Mouse (Mus musculus) heart, embryonic 12.5 days (tissue): ENCODE measurements around the gene Zfp57. TPM values are rescaled to one million over a fixed set of nuclear protein-coding genes. Genes with fewer than 3 reads are reported as not detected.

Experiments
- ATAC-seq: fragments of 200-750 bp; cut with Nextera tagmentation; 2 replicates; pipeline ENCODE4 v1.8.0; 2017; ENCODE audit warnings: moderate TSS enrichment, moderate library complexity; ENCODE audit not compliant: insufficient number of reproducible peaks, low FRiP score
- H3K27ac ChIP-seq: fragments of 300-500 bp; sonication (generic); 2 replicates; pipeline ENCODE4 v1.5.1; 2016; ENCODE audit warnings: mild to moderate bottlenecking, moderate library complexity; ENCODE audit not compliant: poor library complexity, severe bottlenecking
- H3K27me3 ChIP-seq: fragments of 300-500 bp; sonication (generic); replicated peaks from 2 replicates; pipeline ENCODE4 v1.6.1; 2016; ENCODE audit warnings: mild to moderate bottlenecking, moderate library complexity
- H3K36me3 ChIP-seq: fragments of 300-500 bp; sonication (generic); 2 replicates; pipeline ENCODE4 v1.6.1; 2016; ENCODE audit warnings: mild to moderate bottlenecking, moderate library complexity
- H3K4me1 ChIP-seq: fragments of 300-500 bp; sonication (generic); replicated peaks from 2 replicates; pipeline ENCODE4 v1.6.1; 2016; ENCODE audit warnings: mild to moderate bottlenecking
- H3K4me2 ChIP-seq: fragments of 300-500 bp; sonication (generic); 2 replicates; pipeline ENCODE4 v1.6.1; 2016; ENCODE audit warnings: mild to moderate bottlenecking, moderate library complexity
- H3K4me3 ChIP-seq: fragments of 300-500 bp; sonication (generic); 2 replicates; pipeline ENCODE4 v1.5.1; 2016; ENCODE audit warnings: mild to moderate bottlenecking
- H3K9ac ChIP-seq: fragments of 300-500 bp; sonication (generic); 2 replicates; pipeline ENCODE4 v1.6.1; 2016; ENCODE audit warnings: mild to moderate bottlenecking, moderate library complexity
- H3K9me3 ChIP-seq: fragments of 300-500 bp; sonication (generic); replicated peaks from 2 replicates; pipeline ENCODE4 v1.6.1; 2016; ENCODE audit warnings: mild to moderate bottlenecking, moderate library complexity
- WGBS: fragments of 180-500 bp; shearing (Covaris S2); methylation state at CpG from one replicate; pipeline ENCODE4 v1.1.7; 2016; 5-methylcytosine and 5-hydroxymethylcytosine counted together
- polyA plus RNA-seq: library from polyadenylated mRNA; unstranded; fragments of >200 nt; fragmentation: Nextera tagmentation; extraction: Ambion mirVana; gene quantifications from 2 replicates; pipeline ENCODE4 v1.2.1, GENCODE M21; 2016

Zfp57 gene
- polyA plus RNA-seq, 1 experiment from 2014 or later = 64.4 TPM

DNA sequence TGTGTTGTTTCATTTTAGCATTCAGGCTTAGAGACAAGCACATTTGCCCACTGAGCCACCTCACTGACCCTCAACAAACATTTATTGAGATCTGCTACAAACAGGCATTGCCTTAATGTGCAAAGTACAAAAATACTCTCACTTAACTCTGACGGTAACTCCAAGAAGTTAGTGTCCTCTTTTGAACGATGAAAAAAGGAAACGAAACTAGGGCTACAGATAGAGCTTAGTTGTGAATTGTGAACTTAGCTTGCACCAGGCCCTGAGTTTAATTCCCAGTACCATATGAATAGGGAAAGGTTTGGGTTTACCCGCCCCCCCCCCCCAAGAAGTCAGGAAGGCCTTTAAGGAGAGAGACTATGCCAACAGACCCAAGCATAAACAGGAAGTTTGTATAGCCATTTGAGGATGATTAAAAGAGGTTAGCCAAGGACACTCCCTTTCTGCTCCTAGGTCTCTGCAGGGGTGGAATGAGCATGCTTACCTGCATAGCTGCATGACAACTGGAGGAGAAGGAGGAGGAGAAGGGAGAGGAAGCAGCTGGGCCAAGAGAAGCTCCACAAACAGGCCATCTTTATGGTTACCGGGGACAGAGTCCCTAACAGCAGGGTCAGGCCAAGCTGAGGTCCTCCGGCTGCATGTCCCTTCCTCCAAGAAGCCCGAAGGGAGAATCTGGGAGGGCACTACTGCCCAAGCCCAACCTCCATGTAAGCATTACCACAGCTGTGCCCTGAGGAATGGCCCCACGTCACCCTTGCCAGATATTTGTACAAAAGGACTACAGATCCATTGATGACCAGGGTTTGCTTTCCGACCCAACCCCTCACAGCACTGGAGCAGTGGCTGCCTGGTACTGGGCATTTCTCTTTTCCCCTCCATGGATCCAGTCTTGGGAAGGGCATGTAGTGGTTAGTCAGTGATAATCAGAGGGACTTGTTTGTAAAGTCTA lies 21.9 kb downstream of the Zfp57 start, which contains the start of gene Mog:
Gene Mog, minus strand, starts transcription at position 771 of the 949 bp plus-strand sequence.
- Histone ChIP-seq H3K27me3 (no peaks in the 10 kb centered on the region), H3K9ac (no peak within 1 kb of the TSS), H3K4me1 (no peaks in the 10 kb centered on the region), H3K27ac (no peak within 1 kb of the TSS), H3K36me3 (no peaks in the 10 kb centered on the region), H3K9me3 (no peaks in the 10 kb centered on the region; the same call in 1 of the 2 replicates), H3K4me2 (no peak within 1 kb of the TSS), H3K4me3 (no peak within 1 kb of the TSS)
- ATAC-seq = no peak
- 68% methylated on average over 9 of the region's 9 CpGs for WGBS

DNA sequence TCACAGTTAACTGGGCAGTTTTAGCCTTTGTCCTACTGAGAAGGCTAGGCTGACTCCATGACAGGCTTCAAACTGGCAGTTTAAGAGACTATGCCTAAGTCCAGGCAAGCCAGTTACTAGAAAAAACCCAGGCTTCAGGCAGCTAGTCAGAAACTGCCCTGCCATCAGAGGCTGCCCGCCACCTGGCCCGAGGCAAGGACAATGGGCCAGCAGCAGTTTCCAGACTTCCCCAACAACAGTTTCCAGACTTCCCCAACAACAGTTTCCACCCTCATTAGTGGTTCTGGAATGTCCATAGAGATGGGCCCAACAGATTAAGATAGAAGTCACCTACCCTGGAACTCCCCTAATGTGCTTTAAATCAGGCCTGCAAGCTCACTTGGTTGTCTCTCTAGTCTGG lies 25.5 kb downstream of the Zfp57 start:
- 90% methylated on average over 2 of the region's 2 CpGs for WGBS
- Histone ChIP-seq H3K4me1 (peaks cover 3% of the 10 kb centered on the region), H3K27me3 (no peaks in the 10 kb centered on the region), H3K36me3 (no peaks in the 10 kb centered on the region), H3K9ac (no peak overlapping the region), H3K9me3 (no peaks in the 10 kb centered on the region; the same call in 1 of the 2 replicates), H3K4me2 (no peak overlapping the region), H3K27ac (no peak overlapping the region), H3K4me3 (no peak overlapping the region)
- no peak for ATAC-seq

DNA sequence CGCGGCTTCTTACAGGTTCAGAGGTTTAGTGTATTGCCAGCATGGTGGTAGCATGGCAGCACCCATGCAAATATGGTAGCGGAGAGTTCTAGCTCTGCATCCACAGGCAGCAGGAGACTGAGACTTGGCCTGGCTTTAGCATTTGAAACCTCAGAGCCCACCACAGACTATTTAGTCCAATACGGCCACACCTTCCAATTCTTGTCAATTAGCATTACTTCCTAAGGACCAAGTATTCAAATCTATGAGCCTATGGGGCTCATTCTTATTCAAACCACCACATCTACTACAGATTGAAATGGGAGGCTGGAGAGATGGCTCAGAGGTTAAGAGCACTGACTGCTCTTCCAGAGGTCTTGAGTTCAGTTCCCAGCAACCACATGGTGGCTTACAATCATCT lies 26.5 kb downstream of the Zfp57 start:
- Histone ChIP-seq H3K9me3 (no peaks in the 10 kb centered on the region; the same call in 1 of the 2 replicates), H3K9ac (no peak overlapping the region), H3K27me3 (no peaks in the 10 kb centered on the region), H3K4me3 (no peak overlapping the region), H3K36me3 (no peaks in the 10 kb centered on the region), H3K4me2 (no peak overlapping the region), H3K27ac (0 out of 2 replicates have a peak overlapping the region, but pooled peaks have one; percentile 53), H3K4me1 (peaks cover 3% of the 10 kb centered on the region)
- ATAC-seq = no peak
- 92% methylated on average over 4 of the region's 4 CpGs for WGBS

DNA sequence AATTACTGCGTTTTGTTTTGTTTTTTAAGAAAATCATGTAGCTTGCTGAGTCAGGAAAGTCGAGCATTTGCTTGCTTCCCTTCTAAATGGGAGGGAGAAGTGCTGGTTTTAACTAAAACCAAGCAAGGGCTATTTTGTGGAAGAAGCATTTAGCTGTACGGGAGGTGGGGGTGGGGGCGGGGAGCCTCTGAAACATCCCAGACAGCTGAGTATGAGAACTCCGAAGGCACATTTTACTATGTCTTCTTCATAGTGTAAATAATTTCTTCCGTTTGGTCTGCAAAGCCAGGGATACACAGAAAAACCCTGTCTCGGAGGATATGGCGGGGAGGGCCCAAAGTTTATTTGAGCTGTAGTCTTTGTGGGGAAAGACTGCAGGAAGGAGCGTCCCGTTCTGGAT lies 27.2 kb downstream of the Zfp57 start:
- H3K9me3 ChIP-seq = no peaks in the 10 kb centered on the region; the same call in 1 of the 2 replicates
- peak overlapping the region; percentile 58 for H3K4me3 ChIP-seq
- H3K9ac ChIP-seq = peak overlapping the region; percentile 65; the same call in 1 of the 2 replicates
- H3K4me1 ChIP-seq = peaks cover 3% of the 10 kb centered on the region
- no peaks in the 10 kb centered on the region for H3K27me3 ChIP-seq
- 10% methylated on average over 10 of the region's 10 CpGs for WGBS
- H3K4me2 ChIP-seq = peak overlapping the region; percentile 72
- ATAC-seq = no peak
- no peaks in the 10 kb centered on the region for H3K36me3 ChIP-seq
- peak overlapping the region; percentile 91 for H3K27ac ChIP-seq

DNA sequence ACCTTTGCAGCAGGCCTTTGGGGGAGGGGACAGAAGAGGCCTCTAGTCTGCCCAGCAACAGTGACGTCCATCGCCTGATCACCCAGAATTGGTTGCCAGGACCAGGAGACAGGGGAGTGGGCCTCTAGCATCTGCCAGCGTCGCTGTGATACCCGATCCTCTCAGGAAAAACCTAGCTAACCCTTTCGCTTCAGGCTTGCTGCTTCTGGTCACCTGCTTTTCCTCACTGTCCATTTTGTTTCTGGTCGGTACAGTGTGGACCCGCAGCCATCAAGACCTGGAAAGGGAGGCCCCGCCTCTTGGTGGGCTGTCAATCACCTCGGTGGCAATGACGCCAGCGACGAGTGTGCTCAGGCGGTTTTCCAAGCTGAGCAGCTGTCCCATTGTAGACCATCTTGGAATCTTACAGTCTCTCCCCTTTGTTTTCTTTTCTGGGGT lies 27.7 kb downstream of the Zfp57 start:
- Histone ChIP-seq H3K4me3 (peak overlapping the region; percentile 58), H3K4me1 (peaks cover 3% of the 10 kb centered on the region), H3K4me2 (peak overlapping the region; percentile 72), H3K9ac (peak overlapping the region; percentile 59), H3K36me3 (no peaks in the 10 kb centered on the region), H3K27me3 (no peaks in the 10 kb centered on the region), H3K27ac (peak overlapping the region; percentile 91), H3K9me3 (no peaks in the 10 kb centered on the region; the same call in 1 of the 2 replicates)
- ATAC-seq = peak; percentile 97
- WGBS = 0% methylated on average over 14 of the region's 14 CpGs

DNA sequence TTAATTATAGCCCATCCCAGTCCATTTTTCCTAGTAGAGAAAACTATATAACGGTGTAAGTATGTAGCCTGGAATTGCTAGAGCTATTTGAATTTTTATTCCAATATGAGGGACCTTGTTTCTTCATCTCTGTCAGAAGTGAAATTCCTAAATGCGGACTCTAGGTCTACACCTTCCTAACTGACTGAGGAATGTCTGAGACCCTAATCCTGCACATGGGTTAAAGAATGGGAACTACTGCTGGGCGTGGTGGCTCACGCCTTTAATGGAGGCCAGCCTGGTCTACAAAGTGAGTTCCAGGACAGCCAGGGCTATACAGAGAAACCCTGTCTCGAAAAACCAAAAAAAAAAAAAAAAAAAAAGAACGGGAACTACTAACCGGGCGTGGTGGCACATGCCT lies 28.2 kb downstream of the Zfp57 start:
- H3K9ac ChIP-seq = no peak overlapping the region

DNA sequence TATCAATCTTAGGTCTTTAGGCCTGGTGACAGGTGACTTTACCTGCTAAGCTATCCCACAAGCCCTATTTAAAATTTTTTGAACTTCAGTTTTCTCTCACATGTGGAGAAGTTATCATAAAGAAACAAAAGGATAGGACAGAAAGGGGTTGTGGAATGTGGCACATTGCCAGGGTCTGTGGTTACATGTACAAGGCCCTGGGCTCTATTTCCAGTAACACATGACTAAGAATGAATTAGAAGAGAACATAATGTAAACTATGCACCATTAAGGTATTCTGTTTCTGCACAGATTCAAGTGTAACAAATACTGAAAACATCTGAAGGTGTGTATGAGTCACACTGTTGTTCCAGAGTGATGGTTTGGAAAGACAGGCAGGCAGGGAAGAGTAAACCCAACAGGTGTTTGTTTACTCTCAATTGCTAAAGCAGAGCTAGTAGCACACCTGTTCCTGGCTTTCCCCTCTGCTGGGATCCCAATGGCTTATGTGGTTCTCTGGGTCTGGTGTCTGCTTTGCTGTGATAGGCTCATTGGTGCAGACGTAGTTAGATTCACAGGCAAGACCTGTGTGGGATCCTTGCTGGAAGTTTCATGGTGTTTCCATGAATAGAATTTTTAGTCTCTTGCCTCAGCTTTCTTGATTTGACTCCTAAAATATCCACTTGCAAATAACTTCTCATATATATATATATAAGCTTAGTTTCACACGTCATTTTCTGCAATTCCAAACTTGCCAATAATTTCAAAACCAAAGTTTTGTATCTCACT lies 38.3 kb downstream of the Zfp57 start:
- H3K9ac ChIP-seq = no peak overlapping the region
- H3K4me2 ChIP-seq = no peak overlapping the region
- H3K27ac ChIP-seq = no peak overlapping the region
- no peaks in the 10 kb centered on the region for H3K4me1 ChIP-seq
- H3K36me3 ChIP-seq = no peaks in the 10 kb centered on the region
- no peaks in the 10 kb centered on the region for H3K9me3 ChIP-seq
- H3K27me3 ChIP-seq = no peaks in the 10 kb centered on the region
- H3K4me3 ChIP-seq = no peak overlapping the region
- 70% methylated on average over 2 of the region's 2 CpGs for WGBS
- ATAC-seq = no peak

More for the DNA sequence above, 28.2 kb downstream of the Zfp57 start:
- Histone ChIP-seq H3K9me3 (no peaks in the 10 kb centered on the region; the same call in 1 of the 2 replicates), H3K27me3 (no peaks in the 10 kb centered on the region), H3K4me3 (peak overlapping the region; percentile 58), H3K4me1 (peaks cover 3% of the 10 kb centered on the region), H3K36me3 (no peaks in the 10 kb centered on the region), H3K27ac (peak overlapping the region; percentile 91), H3K4me2 (peak overlapping the region; percentile 72)
- no peak for ATAC-seq
- WGBS = 69% methylated on average over 8 of the region's 8 CpGs

DNA sequence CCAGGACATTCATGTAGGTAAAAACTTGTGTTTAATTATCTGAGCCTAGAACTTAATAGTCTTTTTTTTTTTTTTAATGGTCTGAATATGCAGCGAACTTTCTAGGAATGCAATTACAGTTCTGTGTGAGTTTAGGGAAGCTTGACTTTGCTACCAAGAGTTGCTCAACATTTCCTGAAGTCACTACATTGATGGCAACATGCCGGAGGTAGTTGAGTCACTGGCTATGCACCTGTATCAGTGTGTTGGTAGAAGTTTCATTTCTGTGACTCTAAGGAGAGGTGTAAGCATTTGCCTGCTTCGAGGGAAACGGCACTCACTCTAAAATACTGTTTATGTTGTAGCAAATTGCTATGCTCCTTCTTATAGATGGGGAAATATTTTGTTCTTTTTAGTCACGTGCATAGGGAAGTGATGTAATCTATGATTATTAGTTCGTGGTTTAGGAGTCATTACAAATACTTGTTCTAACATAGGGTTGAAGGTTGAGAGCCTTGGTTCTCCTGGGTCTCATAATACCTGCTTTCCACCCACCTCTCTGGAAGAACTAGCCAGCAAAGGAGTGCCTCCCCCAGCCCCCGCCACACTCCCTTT lies 43.8 kb downstream of the Zfp57 start:
- Histone ChIP-seq H3K9ac (0 out of 2 replicates have a peak overlapping the region, but pooled peaks have one; percentile 95), H3K36me3 (no peaks in the 10 kb centered on the region), H3K27ac (no peak overlapping the region), H3K4me1 (peaks cover 18% of the 10 kb centered on the region), H3K27me3 (peaks cover 10% of the 10 kb centered on the region), H3K4me2 (peak overlapping the region; percentile 100), H3K9me3 (no peaks in the 10 kb centered on the region), H3K4me3 (peak overlapping the region; percentile 78; the same call in 1 of the 2 replicates)
- no peak for ATAC-seq
- WGBS = 78% methylated on average over 7 of the region's 7 CpGs

DNA sequence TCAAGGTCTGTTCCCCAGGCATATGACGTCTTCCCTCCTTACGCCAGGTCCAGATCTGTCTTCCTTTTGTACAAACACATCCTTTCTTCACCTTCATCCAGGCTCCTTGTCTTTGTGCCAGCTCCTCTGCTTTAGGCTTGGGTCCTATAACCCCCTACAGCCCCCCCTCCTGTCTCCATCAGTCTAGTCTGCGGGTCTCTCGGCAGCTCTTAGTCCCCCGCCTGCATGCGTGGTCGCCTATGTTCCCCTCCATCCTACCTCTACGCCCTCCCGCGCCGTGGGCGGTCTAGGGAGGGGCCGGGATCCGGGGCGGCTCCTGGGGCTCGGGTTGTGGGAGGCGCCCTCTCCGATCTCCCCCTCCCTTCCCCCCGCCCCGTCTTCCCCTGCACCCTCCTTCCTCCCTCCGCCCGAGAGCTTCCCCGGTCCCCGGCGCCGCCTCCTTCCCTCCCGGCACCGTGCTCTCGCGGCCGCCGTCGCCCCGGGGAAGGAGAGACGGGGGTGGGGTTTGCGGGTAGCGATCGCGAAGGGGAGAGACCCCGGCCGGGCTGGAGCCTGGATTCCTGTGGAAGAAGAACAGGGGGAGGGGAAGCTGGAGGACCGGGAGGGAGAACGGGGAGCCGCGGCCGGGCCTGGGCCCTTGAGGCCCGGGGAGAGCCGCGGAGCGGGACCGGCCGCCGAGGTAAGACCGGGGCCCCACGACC lies 44.8 kb downstream of the Zfp57 start, which contains the start of gene Gabbr1:
Gene Gabbr1, plus strand, starts transcription at position 356 of the 701 bp plus-strand sequence.
- 2% methylated on average over 50 of the region's 55 CpGs for WGBS
- Histone ChIP-seq H3K27me3 (peaks cover 10% of the 10 kb centered on the region), H3K9ac (peak within 1 kb of the TSS; percentile 95), H3K4me3 (peak within 1 kb of the TSS; percentile 78), H3K4me1 (peaks cover 27% of the 10 kb centered on the region), H3K36me3 (no peaks in the 10 kb centered on the region), H3K4me2 (peak within 1 kb of the TSS; percentile 100), H3K9me3 (no peaks in the 10 kb centered on the region), H3K27ac (peak within 1 kb of the TSS; percentile 56; the same call in 1 of the 2 replicates)
- peak; percentile 86 for ATAC-seq
